Mouse (Mus musculus) neural tube, embryonic 11.5 days (tissue): Measurements from ENCODE around the gene Nxf1. TPM values are rescaled to one million over a fixed set of nuclear protein-coding genes. Genes with fewer than 3 reads are reported as not detected.
"Not testable (repeated sequence)": the region's sequence is repeated elsewhere in the genome, so short reads cannot be mapped to it uniquely, and the experiment has no call there.

Source experiments
- ATAC-seq: fragments of 200-750 bp; cut with Nextera tagmentation; 2 replicates; pipeline ENCODE4 v1.8.0; 2017; ENCODE audit warnings: moderate number of reproducible peaks, mild to moderate bottlenecking, moderate TSS enrichment, moderate library complexity; ENCODE audit not compliant: insufficient read depth, low FRiP score, low TSS enrichment
- DNase-seq: peaks from one replicate; pipeline ENCODE4 v3.0.0-alpha.2; 2015; ENCODE audit warnings: low spot score
- H3K27ac ChIP-seq: fragments of 300-500 bp; sonication (generic); 2 replicates; pipeline ENCODE4 v1.5.1; 2014; ENCODE audit warnings: low read depth, mild to moderate bottlenecking, low read length
- H3K27me3 ChIP-seq: fragments of 300-500 bp; sonication (generic); 2 replicates; pipeline ENCODE4 v1.6.1; 2014; ENCODE audit warnings: mild to moderate bottlenecking, low read length, mixed read lengths; ENCODE audit not compliant: control insufficient read depth, insufficient read depth
- H3K36me3 ChIP-seq: fragments of 300-500 bp; sonication (generic); 2 replicates; pipeline ENCODE4 v1.6.1; 2014; ENCODE audit warnings: mild to moderate bottlenecking, low read length, moderate library complexity, mixed read lengths; ENCODE audit not compliant: control insufficient read depth, insufficient read depth
- H3K4me1 ChIP-seq: fragments of 300-500 bp; sonication (generic); 2 replicates; pipeline ENCODE4 v1.6.1; 2014; ENCODE audit warnings: low read length, mixed read lengths; ENCODE audit not compliant: control insufficient read depth, insufficient read depth
- H3K4me2 ChIP-seq: fragments of 300-500 bp; sonication (generic); 2 replicates; pipeline ENCODE4 v1.6.1; 2014; ENCODE audit warnings: low read depth, mild to moderate bottlenecking, moderate library complexity
- H3K4me3 ChIP-seq: fragments of 300-500 bp; sonication (generic); 2 replicates; pipeline ENCODE4 v1.5.1; 2014; ENCODE audit warnings: low read depth, low read length
- H3K9ac ChIP-seq: fragments of 300-500 bp; sonication (generic); 2 replicates; pipeline ENCODE4 v1.6.1; 2014; ENCODE audit warnings: mild to moderate bottlenecking, low read length
- H3K9me3 ChIP-seq: fragments of 300-500 bp; sonication (generic); 2 replicates; pipeline ENCODE4 v1.6.1; 2016; ENCODE audit warnings: low read length; ENCODE audit not compliant: control insufficient read depth
- WGBS: fragments of 180-500 bp; shearing (Covaris S2); extraction: QIAGEN DNeasy Blood & Tissue Kit; methylation state at CpG from one replicate; pipeline ENCODE4 v1.1.7; 2014; 5-methylcytosine and 5-hydroxymethylcytosine counted together
- polyA plus RNA-seq: library from polyadenylated mRNA; unstranded; fragments of >200 nt; fragmentation: Nextera tagmentation; extraction: Ambion mirVana; gene quantifications from 2 replicates; pipeline ENCODE4 v1.2.1, GENCODE M21; 2014

The Nxf1 gene
- polyA plus RNA-seq, 1 experiment from 2014 or later: 245 TPM

DNA sequence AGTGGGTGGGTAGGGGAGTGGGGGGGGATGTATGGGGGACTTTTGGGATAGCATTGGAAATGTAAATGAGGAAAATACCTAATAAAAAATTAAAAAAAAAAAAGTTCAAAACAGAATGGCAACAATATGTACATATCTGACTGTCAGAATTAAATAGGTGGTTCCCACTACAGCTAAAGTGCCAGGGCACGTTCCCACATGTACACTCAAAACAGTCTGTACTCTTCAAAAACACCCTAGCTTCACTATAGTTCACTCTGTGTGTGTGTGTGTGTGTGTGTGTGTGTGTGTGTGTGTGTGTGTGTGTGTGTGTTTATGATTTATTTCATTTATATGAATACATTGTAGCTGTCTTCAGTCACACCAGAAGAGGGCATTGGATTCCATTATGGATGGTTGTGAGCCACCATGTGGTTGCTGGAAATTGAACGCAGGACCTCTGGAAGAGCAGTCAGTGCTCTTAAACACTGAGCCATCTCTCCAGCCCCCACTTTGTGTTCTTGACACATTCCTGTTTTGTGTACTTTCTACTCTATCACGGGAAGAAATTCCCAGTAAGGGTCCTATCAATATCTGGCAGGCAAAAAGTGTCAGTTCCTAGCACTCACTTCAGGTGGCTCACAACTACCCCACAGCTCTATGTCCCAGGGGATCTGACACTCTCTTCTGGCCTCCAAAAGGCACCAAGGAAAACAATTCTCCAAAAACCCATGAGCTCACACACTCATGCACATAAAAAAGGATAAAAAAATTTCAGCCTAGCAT is 28.4 kb upstream of the Nxf1 start:
- H3K27ac ChIP-seq, H3K9ac ChIP-seq, ATAC-seq, H3K4me2 ChIP-seq, H3K27me3 ChIP-seq, DNase-seq, H3K36me3 ChIP-seq, H3K4me3 ChIP-seq, H3K9me3 ChIP-seq: not testable (repeated sequence)
- 53% methylated on average over 3 of the region's 3 CpGs for WGBS
- H3K4me1 ChIP-seq: peaks cover 12% of the 10 kb centered on the region

DNA sequence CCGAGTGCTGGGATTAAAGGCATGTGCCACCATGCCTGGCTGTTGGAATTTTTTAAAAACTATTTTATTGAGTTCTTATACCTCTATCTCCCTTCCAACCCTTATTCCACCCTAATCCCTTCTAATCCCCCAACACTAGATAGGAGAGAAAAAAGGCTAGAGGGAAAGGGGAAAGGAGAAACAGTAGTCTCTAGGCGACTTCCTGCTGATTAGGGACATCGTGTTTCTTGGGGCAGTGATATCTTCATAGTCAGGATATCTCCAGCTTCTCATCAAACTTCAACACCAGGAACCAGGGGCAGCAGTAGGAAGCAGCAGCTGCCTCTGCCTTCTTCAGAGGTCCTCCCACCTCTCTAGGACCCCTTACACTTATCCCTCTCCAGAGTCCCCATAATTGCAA is 22.5 kb upstream of the Nxf1 start:
- Histone ChIP-seq H3K9me3 (no peaks in the 10 kb centered on the region), H3K27ac (no peak overlapping the region), H3K4me1 (0 out of 2 replicates have a peak, but pooled peaks cover 5% of the 10 kb centered on the region), H3K36me3 (no peaks in the 10 kb centered on the region), H3K4me3 (no peak overlapping the region), H3K27me3 (no peaks in the 10 kb centered on the region), H3K4me2 (no peak overlapping the region), H3K9ac (no peak overlapping the region)
- 74% methylated on average over 3 of the region's 3 CpGs for WGBS
- ATAC-seq (no peak), DNase-seq (no peak)

DNA sequence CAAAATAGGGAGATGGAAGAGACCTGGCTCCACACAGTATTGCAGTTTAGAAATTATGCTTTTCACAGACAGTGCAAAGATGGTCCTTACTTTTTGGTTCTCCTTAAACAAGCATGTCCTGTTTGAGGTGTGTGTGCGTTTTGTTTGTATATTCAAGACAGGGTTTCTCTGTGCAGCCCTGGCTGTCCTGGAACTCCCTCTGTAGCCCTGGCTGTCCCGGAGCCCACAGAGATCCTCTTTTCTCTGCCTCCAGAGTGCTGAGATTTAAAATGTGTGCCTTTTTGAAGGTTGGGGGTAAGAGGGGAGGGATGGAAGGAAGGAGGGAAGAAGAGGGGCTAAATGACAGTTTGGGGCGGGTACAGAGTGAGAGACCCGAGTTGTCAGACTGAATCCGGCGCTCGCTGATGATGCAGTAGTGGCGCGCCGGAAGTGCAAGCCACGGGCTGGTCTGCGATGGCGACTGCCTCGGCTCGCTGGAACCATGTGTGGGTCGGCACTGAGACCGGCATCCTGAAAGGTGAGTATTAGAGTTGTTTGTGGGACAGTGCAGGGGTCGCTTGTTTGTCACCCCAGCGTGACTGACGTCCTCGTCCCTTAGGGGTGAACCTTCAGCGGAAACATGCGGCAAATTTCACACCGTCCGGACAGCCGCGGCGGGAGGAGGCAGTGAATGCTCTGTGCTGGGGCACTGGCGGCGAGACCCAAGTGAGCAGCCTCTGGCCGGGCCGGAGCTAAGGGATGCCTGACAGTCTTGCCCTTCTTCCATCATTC is 21.3 kb upstream of the Nxf1 start, which contains the start of gene Wdr74:
Gene Wdr74 (plus strand): TSS at position 439 of the 771 bp plus-strand sequence.
- Histone ChIP-seq H3K4me2 (peak within 1 kb of the TSS; percentile 65), H3K27ac (peak within 1 kb of the TSS; percentile 17; the same call in 1 of the 2 replicates), H3K9me3 (no peaks in the 10 kb centered on the region), H3K4me3 (peak within 1 kb of the TSS; percentile 86), H3K27me3 (no peaks in the 10 kb centered on the region), H3K36me3 (no peaks in the 10 kb centered on the region; the same call in 1 of the 2 replicates), H3K4me1 (peaks cover 5% of the 10 kb centered on the region; the same call in 1 of the 2 replicates), H3K9ac (peak within 1 kb of the TSS; percentile 69)
- ATAC-seq: peak; percentile 91
- under 1% methylated on average over 32 of the region's 32 CpGs for WGBS
- peak; percentile 95 for DNase-seq

DNA sequence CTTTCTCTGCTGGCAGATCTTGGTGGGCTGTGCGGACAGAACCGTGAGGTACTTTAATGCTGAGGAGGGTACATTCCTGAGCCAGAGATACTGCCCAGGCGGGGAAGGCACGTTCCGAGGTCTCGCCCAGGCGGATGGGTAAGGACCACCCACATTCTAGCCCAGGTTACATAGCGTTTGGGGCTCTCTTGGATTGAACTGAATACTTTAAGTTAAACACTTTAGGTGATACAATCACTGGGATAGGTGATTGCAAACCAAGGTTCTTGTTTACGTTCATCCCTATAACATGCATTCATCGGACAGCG is 20.8 kb upstream of the Nxf1 start:
- Histone ChIP-seq H3K9me3 (no peaks in the 10 kb centered on the region), H3K27me3 (no peaks in the 10 kb centered on the region), H3K9ac (peak overlapping the region; percentile 69), H3K27ac (peak overlapping the region; percentile 17; the same call in 1 of the 2 replicates), H3K36me3 (no peaks in the 10 kb centered on the region; the same call in 1 of the 2 replicates), H3K4me3 (peak overlapping the region; percentile 86), H3K4me2 (peak overlapping the region; percentile 65), H3K4me1 (peaks cover 5% of the 10 kb centered on the region; the same call in 1 of the 2 replicates)
- 3% methylated on average over 11 of the region's 11 CpGs for WGBS
- DNase-seq (no peak), ATAC-seq (peak; percentile 43; the same call in 1 of the 2 replicates)

DNA sequence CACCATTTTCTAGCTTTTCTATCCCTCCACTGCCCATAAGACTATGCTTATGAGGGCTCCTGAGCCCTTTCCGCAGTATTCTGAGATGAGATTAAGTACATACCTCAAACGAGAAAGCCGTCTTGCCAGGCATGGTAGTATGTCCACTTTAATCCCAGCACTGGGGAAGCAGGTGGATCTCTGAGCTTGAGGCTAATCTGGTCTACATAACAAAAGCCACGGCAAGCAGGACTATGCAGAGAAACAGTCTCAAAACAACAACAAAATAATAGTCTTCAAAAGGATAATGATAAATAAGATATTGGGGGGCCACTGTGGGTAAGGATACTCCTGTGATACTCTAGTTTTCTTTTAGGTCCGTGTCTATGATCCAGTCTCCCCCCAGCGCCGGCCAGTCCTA is 18.0 kb upstream of the Nxf1 start:
- no peak overlapping the region for H3K27ac ChIP-seq
- WGBS: 89% methylated on average over 7 of the region's 7 CpGs
- ATAC-seq (no peak), DNase-seq (no peak)
- H3K4me2 ChIP-seq: no peak overlapping the region
- H3K27me3 ChIP-seq: no peaks in the 10 kb centered on the region
- no peaks in the 10 kb centered on the region; the same call in 1 of the 2 replicates for H3K36me3 ChIP-seq
- no peaks in the 10 kb centered on the region for H3K9me3 ChIP-seq
- H3K4me3 ChIP-seq: no peak overlapping the region
- peaks cover 13% of the 10 kb centered on the region; the same call in 1 of the 2 replicates for H3K4me1 ChIP-seq
- H3K9ac ChIP-seq: no peak overlapping the region

DNA sequence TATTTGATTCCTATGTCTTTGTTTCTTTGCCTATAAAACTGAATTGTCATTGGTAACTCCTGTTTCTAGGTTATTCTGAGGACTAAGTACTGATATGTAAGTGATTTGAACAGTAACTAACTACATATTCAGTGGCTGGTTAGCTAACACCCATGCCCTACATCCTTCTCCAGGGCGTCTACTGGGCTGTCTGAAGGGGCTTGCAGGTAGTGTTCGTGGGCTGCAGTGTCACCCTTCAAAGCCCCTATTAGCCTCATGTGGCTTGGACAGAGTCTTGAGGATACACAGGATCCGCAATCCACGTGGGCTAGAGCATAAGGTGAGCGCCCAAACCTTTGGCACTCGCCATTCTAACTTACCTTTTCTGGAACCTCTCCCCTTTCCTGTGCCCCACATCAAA is 17.2 kb upstream of the Nxf1 start:
- whole genome bisulfite sequencing: 87% methylated on average over 6 of the region's 6 CpGs
- no peak for ATAC-seq
- Histone ChIP-seq H3K4me2 (no peak overlapping the region), H3K9me3 (no peaks in the 10 kb centered on the region), H3K9ac (no peak overlapping the region), H3K4me1 (peaks cover 13% of the 10 kb centered on the region; the same call in 1 of the 2 replicates), H3K27ac (no peak overlapping the region), H3K27me3 (no peaks in the 10 kb centered on the region), H3K4me3 (no peak overlapping the region), H3K36me3 (no peaks in the 10 kb centered on the region; the same call in 1 of the 2 replicates)
- DNase-seq: no peak

DNA sequence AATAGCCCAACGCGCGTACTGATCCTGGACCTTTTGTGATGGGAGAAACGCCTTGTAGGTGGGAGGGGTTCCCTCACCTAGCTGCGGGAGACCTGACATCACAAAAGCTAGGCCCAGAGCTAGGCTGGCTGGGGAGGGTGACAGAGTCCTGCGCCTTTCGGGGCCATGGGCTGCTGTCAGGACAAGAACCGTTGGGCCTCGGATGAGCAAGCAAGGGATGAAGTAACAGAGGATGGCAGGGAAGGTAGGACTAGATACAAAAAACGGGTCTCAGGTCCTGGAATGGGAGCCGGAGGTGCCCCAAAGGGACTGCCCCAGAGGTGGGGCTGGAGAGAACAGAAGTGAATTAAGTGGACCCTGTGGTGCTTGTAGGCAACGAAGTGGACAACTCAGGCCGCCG is 16.3 kb upstream of the Nxf1 start, which contains the start of gene 1700092M07Rik:
Gene 1700092M07Rik (plus strand): TSS at position 116 of the 400 bp plus-strand sequence.
- Histone ChIP-seq H3K4me1 (peaks cover 13% of the 10 kb centered on the region; the same call in 1 of the 2 replicates), H3K9me3 (no peaks in the 10 kb centered on the region), H3K27me3 (no peaks in the 10 kb centered on the region), H3K9ac (peak within 1 kb of the TSS; percentile 56), H3K4me3 (peak within 1 kb of the TSS; percentile 78), H3K27ac (peak within 1 kb of the TSS; percentile 86), H3K36me3 (peaks cover 1% of the 10 kb centered on the region), H3K4me2 (peak within 1 kb of the TSS; percentile 96)
- no peak for DNase-seq
- WGBS: 74% methylated on average over 14 of the region's 14 CpGs
- ATAC-seq: no peak; the same call in 1 of the 2 replicates

DNA sequence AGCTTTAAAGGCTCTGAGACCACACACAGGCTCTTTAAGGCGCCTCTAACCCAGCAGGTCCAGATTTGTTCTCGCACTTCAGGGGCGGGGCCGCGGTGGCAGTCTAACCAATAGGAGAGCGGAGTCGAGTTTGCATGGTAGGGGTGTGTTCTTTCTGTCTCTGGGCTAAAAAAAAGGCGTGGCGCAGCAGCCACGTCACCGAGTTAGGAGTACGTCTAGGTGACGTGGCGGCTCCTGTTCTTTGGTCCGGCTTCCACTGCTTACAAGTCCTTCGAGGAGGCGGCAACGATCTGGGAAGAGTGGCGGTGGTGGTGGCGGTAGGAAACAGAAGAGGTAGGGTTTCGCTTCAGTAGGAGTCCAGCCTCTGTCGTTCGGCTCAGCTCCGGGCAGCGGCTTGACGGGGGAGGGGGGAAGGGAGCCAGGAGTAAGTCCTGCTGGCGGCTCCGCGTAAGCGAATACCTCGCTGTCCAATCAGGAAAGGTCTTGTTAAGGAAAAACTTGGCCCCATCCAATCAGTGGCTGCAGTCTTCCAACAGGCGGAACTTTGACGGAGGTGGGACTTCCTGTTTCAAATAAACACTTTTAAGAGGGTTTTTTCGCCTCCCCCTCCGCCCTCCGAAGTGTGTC is 15.5 kb upstream of the Nxf1 start, which contains the start of gene Stx5a:
Gene Stx5a (plus strand): TSS at position 171 of the 627 bp plus-strand sequence.
- Histone ChIP-seq H3K4me3 (peak within 1 kb of the TSS; percentile 78), H3K27me3 (no peaks in the 10 kb centered on the region), H3K4me2 (peak within 1 kb of the TSS; percentile 96), H3K9me3 (no peaks in the 10 kb centered on the region), H3K9ac (peak within 1 kb of the TSS; percentile 85), H3K27ac (peak within 1 kb of the TSS; percentile 86), H3K36me3 (peaks cover 4% of the 10 kb centered on the region), H3K4me1 (peaks cover 13% of the 10 kb centered on the region; the same call in 1 of the 2 replicates)
- ATAC-seq (peak; percentile 97), DNase-seq (peak; percentile 96)
- WGBS: 0% methylated on average over 36 of the region's 36 CpGs
